Mouse (Mus musculus): ENCODE measurements around the gene Nucb1.
"Not testable (repeated sequence)": the region's sequence is repeated elsewhere in the genome, so short reads cannot be mapped to it uniquely, and the experiment has no call there.

Nucb1 gene

DNA sequence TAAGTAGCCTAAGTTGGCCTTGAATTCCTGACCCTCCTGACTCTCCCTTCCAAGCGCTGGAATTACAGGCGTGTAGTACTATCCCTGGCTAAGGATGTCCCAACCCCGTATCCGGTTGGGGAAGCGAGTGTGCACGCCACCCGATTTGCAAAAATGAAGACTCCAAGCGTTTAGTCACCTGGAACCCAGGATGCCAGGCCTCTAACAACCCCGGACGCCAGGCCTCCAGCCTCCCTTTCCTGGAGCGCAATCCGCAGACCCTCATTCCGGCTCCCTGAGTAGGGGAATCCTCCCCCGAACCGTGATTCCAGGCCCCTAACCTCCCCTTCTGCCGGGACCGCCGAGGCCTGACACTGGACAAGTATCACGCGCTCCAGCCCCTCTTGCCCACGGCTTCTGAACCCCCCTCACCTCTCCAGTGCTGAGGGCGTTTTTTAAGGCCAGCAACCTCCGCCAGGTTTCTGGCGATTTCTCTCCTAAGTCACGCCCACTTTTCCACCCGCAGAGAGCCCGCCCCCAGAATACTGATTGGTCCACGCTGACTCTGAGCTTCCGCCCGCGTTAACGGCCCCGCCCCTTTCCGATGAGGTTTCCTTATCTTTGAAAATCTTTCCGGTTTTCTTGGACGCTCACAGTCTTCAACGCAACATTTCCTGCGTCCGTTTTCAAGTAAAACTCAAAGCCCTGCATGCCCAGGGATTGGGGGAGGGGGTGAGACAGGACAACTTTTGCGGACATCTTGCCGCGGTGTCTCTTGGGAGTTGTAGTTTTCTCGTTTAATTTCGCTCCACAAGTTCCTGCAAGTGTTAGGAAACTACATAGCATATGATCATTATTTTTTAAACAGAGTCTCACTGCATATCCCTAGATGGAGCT is at the start of gene Nucb1:
TSS of gene Nucb1 (minus strand) at position 495 of the 876 bp plus-strand sequence.
- peak; percentile 83 to 89 for DNase-seq (ENCODE audit: low spot score in 2 of 2)

DNA sequence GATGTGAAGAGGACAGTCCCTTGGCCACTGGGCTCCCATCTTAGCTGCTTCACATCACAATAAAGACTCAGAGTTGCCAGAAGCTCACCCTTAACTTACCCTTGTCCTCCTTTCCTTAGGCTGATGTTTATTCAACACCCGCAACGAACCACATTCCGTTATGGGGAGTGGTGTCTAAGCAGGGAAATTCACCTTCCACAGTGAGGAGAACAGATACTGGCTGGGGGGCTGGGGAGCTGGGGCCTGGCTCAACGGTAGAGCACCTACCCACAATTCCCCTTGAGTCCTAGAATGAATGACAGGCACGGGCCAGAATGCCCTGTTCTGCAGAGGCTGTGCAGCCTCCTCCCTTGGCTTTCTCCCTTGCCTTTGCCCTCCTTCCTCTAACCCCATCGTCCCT is 48.7 kb upstream of the Nucb1 start:
- no peak for DNase-seq (ENCODE audit: low spot score in 2 of 2)

DNA sequence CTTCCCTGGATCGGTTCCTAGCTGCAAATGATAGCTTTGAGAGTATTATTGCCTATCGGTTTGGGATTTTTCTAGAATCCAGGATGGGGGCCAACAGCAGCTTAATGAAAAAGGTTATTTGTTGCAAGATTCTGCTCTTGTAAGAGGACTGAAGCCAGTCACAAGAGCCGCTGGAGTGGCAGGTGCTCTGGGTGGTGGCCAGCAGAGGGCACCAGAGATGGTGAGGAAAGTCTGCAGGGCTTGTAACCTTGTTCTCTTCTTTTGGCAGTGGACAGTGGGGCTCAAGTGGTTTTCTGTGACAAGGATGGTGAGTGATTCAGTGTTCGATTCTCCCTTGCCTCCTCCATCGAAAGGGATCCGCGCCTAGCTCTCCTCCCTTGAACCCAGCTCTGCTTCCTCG is 45.6 kb upstream of the Nucb1 start:
- DNase-seq (ENCODE audit: low spot score in 2 of 2), result peak in 1 of 2 experiments; percentile 62

DNA sequence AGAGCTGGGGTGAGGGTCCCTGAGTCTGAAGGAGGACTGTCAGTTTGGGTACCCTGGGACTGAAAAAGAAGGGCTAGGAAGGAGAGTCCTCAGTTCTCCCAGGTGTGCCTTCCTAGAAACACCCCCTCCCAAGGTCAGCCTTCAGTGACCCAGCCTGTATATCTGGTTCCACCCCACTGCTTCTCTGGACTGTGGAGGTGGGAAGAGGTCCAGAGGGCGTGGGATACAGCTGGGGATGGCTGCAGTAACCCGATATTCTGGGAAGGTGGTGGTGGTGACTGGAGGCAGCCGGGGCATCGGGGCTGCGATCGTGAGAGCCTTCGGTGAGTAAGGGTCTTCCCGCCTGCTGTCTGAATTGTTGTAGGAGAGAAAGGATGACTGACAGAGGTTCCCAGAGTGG is 44.5 kb upstream of the Nucb1 start, which contains the start of gene Hsd17b14:
TSS of gene Hsd17b14 (plus strand) at position 150 of the 400 bp plus-strand sequence.
- DNase-seq (ENCODE audit: low spot score in 2 of 2), result no peak

DNA sequence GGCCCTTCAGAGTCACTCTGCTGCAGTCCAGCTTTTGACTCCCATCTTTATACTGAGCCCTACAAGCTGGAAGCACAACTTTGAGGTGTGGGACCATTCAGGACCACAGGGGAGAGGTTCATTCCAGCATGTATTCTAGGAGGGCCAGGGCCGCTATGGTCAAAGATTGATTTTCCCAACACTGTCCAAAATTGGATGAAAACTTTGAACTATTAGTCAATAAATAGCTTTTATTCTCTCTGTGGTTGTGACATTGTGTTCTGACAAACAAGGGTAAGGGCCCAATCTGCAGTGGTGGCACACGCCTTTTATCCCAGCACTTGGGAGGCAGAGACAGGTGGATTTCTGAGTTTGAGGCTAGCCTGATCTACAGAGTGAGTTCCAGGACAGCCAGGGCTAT is 43.8 kb upstream of the Nucb1 start:
- DNase-seq (ENCODE audit: low spot score in 2 of 2), result no peak

DNA sequence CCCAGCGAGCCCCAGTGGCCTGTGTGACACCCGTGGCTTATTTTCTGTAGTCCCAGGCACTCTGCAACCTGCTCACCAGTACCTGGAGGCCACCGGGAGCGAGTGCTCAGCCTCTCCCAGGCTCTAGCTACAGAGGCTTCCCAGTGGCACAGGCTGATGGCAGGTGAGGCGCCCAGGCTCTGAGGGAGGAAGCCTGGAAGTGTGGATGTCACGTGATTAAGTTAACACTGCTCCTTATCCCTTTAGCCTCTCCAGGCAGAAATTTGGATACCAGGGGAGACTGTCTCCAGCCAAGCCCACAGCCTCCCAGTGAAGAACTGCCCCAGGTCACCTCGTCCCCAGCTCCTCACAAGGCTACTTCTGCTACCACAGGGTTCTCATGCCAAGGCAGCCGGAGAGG is 43.3 kb upstream of the Nucb1 start:
- DNase-seq (ENCODE audit: low spot score in 2 of 2), result no peak

DNA sequence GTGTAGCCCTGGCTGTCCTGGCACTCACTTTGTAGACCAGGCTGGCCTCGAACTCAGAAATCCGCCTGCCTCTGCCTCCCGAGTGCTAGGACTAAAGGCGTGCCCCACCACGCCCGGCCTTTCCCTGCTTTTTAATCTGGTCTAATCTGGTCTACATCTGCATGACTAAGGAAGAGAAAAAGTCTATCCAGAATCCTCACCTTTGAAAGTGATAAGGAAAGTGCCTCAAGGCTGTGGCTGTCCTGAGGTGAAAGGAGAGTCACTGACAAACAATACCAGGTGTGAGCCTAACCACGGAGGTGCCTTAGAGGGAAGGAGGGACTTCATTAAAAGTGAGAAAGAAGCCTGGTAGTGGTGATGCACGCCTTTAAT is 41.3 kb upstream of the Nucb1 start:
- DNase-seq (ENCODE audit: low spot score in 2 of 2), result no peak

DNA sequence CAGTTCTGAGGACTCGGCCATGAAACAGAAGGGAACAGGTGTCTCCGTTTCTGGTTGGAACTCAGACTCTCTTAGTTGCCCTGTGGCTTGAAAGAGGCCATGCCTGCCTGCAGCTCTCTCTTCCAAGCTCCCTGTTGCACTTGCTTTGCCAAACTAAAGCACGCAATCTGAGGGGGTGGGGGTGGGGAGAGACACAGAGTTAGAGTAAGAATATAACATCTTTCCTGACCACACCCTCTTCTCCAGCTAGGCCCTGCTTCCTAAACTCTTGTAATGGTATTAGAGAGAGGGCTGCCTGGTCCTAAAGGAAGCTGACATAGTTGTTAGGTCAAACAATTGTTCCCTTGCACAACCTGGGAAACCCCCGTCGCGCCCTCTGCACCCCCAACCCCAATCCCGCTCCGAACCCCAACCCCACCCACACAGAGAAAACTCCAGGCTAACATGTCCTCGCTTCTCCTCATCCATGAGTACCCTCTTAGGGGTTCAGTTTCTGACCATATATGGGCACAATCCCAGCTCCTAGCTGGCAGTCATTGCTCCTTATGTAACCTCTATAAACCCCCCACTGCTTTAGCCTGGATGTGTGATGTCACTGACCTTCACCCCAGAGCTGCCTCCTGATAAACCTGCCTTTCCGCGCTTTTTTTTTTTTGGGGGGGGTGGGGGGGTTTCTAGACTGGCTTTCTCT is 40.8 kb upstream of the Nucb1 start:
- DNase-seq (ENCODE audit: low spot score in 2 of 2), result no peak

DNA sequence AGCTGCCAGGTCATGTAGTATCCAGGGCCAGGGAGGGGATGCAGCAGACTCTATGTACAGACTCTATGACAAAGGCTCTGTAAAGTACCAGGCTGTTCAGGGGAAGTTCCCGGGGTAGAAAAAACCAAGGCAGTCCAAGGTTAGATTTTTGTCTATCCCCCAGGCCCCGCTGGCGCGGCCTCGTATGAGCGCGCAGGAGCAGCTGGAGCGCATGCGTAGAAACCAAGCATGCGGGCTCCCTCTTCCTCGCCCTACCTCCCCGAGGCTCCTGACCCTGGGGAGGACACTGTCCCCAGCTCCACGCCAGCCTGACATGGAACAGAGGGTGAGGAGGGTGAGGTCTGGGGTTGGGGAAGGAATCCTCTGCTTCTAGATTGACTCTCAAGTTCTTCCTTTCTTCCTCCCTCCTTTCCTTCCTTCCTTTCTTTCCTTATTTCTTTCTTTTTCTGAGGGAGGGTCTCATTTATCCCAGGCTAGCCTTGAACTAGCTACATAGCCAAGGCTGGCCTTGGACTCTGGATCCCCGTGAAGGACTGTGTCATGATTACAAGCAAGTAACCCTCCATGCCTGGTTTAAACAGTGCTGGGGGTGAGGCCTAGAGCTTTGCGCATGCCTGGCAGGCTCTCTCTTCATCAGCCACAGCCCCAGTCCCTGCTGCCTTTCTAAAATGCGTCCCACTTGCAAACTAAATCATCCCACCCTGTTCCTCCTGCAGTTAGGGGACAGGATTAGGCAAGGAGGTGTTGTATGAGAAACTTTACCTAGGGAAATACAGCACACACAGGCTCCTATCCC is 39.6 kb upstream of the Nucb1 start:
- no peak for DNase-seq (ENCODE audit: low spot score in 2 of 2)

DNA sequence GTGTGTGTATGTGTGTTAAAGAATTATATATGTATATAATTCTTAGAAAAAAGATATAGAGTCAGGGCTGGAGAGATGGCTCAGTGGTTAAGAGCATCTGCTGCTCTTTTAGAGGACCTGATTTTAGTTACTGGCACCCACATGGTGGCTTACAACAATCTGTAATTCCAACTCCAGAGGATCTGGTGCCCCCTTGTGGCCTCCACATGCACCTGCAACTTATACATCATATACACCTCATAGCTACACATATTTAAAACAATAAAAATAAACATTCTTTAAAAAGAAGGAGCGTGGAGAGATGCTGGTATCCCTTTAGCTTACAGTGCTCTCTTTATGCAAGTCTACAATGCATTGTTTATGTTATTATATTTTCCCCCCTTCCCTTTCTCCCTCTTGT is 34.3 kb upstream of the Nucb1 start:
- no peak for DNase-seq (ENCODE audit: low spot score in 2 of 2)

DNA sequence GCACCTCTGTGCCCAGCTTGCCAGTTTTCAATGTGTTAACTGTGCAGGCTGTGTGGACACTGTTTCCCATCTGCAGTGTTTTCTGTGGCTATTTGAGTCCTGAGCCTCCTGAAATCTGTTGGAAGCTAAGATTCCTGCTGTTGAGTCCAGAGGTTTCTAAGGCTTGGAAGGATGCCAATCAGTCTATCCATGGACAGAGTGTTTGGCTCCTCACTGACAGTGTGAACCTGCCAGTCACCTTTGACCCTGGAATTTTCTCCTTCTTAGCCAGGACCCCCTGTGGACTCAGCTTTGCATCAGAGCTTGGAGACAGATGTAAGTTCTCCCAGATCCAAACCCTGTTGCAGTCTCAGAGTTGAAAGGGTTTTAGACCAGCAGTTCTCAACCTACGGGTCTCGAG is 30.0 kb upstream of the Nucb1 start:
- no peak for DNase-seq (ENCODE audit: low spot score in 2 of 2)

DNA sequence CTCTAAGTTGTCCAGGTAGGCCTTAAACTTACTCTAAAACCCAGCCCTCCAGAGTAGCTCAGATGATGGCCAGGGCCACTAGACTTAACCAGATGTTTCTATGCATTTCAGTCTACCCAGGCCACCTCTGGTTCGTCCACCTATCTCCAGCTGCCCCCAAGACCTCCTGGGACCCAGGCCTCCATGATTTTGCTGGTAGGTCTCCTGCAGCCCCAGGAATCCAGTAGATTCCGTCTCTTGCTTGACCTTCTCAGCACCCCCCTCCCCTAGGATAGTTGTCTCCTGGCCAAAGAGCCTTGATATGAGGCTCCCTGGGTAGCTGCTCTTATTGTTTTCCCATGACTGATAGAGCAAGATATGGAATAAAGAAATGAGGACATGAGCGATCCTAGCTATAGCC is 28.9 kb upstream of the Nucb1 start:
- no peak for DNase-seq (ENCODE audit: low spot score in 2 of 2)

DNA sequence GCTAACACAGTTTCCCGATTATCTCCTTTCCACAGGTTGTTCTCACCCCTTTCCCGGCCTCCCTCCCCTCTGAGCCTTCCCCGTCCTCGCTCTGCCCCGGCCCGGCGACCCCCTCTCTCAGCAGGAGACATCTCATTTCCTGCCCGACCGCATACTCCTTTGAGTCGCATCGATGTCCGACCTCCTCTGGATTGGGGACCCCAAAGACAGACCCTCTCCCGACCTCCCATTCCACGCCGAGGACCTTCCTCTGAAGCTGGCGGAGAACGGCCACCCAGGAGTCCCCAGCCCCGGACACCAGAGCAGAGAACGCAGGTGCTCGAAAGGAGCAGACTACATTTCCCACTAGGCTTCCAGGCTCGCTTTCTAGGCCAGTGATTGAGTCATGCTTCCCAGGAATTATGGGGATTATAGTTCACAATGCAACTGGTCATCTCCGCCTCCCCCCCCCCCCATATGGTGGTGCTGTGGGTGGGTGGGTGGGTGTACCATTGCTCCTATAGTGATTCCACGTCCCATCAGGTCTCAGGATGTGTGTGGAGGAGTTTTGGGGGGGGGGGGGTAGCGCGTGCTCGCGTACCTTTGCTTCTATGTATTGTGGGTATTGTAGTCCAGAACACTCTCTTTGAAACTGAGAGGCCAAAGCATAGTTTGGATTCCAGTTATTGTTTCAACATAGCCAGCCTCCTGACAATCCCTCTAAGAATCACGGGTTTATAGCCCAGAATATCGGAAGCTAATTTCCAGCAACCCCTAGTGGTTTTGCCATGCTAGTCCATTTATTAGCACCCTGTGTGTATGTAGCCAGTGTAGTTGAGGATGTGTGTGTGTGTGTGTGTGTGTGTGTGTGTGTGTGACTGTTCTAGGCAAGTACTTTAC is 28.2 kb upstream of the Nucb1 start:
- peak in 1 of 2 experiments; percentile 38 for DNase-seq (ENCODE audit: low spot score in 2 of 2)

DNA sequence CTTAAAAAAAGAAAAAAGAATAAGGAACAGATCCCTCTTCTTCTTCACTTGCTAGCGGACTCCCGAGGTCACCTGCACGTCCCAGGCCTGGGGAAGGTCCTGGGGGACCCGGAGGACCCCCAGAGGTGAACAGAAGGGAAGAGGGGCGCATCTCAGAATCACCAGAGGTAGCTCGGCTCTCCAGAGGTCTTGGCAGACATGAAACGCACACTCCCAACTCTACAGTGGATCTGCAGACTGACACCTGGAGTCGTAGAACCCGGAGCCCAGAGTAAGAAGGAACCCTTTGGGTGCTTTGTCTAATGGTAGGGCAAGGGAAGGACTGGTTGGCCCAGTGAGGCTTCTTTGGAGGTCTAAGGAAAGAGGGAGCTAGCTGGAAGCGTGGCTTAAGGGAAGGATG is 27.4 kb upstream of the Nucb1 start:
- DNase-seq (ENCODE audit: low spot score in 2 of 2), result no peak

DNA sequence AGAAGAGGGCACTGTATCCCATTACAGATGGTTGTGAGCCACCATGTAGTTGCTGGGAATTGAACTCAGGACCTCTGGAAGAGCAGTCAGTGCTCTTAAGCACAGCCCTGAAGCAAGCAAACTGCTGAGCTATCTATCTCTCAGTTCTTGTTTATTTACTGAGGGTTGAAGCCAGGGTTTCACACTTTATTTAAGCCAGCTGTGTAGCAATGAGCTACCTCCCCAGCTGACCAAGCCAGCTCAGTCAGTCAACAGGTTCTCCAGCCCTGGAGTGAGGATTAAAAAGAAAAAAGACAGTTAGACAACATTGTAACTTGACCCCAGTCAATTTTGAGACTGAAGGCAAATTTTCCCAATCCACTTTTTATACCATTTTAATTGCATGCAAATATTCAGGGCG is 25.5 kb upstream of the Nucb1 start:
- DNase-seq (ENCODE audit: low spot score in 2 of 2), result no peak

DNA sequence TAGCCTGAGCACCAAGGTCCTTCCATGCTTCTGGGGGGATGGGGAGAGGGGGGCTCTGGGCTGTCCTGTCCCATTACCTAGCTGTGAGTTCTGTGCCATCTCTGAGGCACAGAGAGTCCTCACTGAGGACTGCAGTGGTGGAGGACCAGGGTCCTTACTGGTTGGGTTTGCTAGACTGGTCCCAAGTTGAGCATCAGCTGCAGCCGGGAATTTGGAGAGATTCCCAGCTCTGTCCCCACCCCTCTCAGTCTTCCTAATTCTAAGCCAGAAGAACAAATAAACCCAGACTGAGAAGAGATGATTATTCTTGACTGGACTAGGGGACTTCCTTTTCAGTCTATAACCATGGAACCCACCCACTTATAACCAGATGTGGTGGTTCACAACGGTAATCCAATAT is 20.4 kb upstream of the Nucb1 start:
- no peak for DNase-seq (ENCODE audit: low spot score in 2 of 2)

DNA sequence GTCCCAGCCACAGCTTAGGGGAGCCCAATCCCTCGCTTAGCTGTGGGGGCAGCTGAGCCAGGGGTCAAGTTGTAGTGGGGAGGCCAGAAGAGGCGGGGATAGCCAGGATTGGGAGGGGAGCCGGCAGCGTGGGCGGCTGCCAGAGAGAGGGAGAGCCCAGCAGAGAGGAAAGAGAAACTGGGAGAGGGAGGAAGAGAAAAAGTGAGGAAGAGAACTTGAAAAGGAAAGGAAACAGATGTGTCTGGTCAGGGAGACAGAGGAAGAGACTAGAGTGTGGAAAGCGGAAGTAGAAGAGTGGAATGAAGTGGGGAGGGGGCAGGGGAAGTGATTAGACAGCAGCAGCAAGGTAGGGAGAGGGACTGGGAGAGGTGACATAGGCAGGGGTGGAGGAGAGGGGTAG is 19.3 kb upstream of the Nucb1 start:
- DNase-seq (ENCODE audit: low spot score in 2 of 2), result no peak

DNA sequence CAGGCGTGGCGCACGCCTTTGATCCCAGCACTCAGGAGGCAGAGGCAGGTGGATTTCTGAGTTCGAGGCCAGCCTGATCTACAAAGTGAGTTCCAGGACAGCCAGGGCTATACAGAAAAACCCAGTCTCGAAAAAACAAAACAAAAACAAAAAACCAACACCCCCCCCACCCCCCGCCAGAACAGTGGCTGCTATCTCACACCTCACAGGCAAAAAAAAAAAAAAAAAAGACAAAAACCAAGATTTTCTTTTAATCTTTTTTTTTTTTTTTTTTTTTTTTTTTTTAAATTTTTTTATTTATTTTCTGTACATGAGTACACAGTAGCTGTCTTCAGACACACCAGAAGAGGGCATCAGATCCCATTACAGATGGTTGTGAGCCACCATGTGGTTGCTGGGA is 17.0 kb upstream of the Nucb1 start:
- not testable (repeated sequence) for DNase-seq (ENCODE audit: low spot score in 2 of 2)

DNA sequence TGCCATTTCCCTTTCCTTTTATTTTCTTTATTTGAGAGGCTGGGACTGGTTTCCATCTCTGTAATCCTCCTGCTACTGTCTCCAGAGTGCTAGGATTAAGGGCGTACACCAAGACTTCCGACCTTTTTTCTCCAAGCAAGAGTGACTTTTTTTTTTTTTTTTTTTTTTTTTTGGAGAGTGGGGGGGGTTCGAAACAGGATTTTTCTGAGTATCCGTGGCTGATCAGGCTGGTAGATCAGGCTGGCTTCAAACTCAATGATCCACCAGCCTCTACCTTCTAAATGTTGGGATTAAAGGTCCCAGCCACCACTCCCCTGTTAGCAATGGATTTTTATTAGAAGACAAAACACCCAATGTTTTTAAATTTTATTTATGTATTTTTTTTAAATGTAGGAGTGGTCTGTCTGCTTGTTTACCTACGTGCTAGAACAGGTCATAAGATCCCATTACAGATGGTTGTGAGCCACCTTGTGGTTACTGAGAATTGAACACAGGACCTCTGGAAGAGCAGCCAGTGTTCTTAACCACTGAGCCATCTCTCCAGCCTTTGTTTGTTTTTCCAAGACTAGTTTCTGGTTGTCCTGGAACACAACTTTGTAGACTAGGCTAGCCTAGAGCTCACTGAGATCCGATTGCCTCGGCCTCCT is 16.4 kb upstream of the Nucb1 start:
- DNase-seq (ENCODE audit: low spot score in 2 of 2), result no peak

DNA sequence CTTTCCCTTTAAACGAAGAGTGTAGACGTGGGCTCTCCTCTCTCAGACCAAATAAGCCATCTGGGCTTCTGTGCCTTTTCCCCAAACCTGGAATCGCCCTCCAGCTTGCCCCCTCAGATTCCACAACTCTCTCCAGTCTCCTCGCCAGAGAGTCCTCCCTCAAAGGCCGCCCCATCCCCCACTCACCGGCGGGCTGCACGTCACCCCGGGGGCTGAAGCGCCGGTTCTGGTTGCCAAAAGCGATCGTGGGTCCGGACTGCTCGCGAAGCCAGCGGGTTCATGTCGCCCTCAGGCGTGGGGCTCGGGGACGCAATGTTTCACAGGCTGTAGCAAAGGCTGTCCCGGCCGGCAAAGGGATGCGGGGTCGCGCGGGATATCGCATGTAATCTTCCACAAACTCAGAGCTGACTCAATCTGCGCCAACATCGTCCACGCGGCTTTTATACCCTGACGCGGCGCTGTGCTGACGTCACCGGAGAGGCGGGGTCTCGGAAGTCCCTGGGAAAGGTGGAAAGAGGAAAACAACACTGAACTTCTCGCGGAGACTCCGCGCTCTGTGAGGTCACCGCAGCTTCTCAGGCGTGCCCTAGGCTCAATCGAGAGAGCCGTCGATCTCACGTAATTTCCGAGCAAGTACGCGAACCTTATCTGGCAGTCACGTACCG is 15.7 kb upstream of the Nucb1 start, which contains the start of the genes Ppp1r15a and Plekha4:
TSS of gene Ppp1r15a (minus strand) at position 460 of the 665 bp plus-strand sequence.
TSS of gene Plekha4 (plus strand) at position 522 of the 665 bp plus-strand sequence.
- peak; percentile 87 to 94 for DNase-seq (ENCODE audit: low spot score in 2 of 2)
